Mouse (Mus musculus) olfactory bulb, adult 2 months (tissue): ENCODE measurements around the gene Magoh.

ENCODE experiments used
- CTCF ChIP-seq: fragments of 200-500 bp; IDR thresholded peaks from 2 replicates; pipeline ENCODE4 v1.5.1; 2012; ENCODE audit warnings: low read depth, mild to moderate bottlenecking, low read length, moderate library complexity; ENCODE audit not compliant: insufficient read depth
- POLR2A ChIP-seq: fragments of 200-500 bp; IDR thresholded peaks from 2 replicates; pipeline ENCODE4 v1.6.1; 2012; ENCODE audit warnings: mild to moderate bottlenecking, low read depth, low read length, moderate library complexity; ENCODE audit not compliant: insufficient read depth

DNA sequence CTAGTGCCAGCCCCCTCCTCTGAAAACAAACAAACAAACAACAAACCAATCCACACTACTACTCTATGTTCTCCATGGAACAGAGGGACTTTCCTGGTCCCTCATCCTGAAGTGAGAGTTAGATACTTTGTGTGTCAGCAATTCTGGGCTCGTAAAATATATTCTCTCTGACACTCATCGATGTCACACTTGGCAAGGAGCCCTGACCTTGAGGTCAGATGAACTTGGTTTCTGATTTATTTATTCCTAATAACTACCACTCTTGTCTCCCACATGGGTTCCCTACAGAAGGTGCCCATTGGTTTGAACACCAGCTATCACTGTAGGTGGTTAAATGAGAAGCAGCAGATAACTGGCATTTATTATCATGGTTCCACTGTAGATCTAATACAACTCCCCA lies 40.8 kb downstream of the Magoh start:
- TF ChIP-seq CTCF (no peak), POLR2A (no peak)
